Mouse (Mus musculus): ENCODE data around the gene Gm47996.
"Not testable (repeated sequence)": the region's sequence is repeated elsewhere in the genome, so short reads cannot be mapped to it uniquely, and the experiment has no call there.

The Gm47996 gene

GRCm38 (mm10) chr1:151208944-151209343, 987 bp upstream of the Gm47996 start:
- not testable (repeated sequence) for DNase-seq

- not testable (repeated sequence) for DNase-seq
Measured at GRCm38 (mm10) chr1:151211666-151212065, 1.7 kb downstream of the Gm47996 start.

- no peak for DNase-seq
Measured at GRCm38 (mm10) chr1:151214862-151215261, 4.9 kb downstream of the Gm47996 start.

GRCm38 (mm10) chr1:151215985-151216384, 6.1 kb downstream of the Gm47996 start:
- no peak for DNase-seq

GRCm38 (mm10) chr1:151216417-151216816, 6.5 kb downstream of the Gm47996 start:
- DNase-seq = no peak

DNA sequence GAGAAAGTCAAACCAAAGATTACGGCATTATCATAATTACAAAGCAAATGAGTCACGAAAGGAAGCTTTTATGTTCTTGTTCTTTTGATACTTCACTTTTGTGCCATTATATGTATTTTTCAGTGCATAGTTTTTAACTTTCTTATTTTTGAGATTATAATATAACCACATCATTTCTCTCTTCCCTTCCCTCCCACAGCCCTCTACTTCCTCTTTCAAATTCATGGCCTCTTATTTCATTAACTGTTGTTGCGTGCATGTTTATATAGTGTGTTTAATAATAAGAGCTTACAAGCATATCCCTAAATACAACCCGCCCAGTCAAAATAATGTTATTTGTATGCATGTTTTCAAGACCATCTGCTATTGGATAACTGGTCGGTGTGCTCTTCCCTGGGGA, 9.1 kb downstream of the Gm47996 start:
- DNase-seq = no peak

GRCm38 (mm10) chr1:151220098-151220497, 10.2 kb downstream of the Gm47996 start:
- DNase-seq = no peak

DNA sequence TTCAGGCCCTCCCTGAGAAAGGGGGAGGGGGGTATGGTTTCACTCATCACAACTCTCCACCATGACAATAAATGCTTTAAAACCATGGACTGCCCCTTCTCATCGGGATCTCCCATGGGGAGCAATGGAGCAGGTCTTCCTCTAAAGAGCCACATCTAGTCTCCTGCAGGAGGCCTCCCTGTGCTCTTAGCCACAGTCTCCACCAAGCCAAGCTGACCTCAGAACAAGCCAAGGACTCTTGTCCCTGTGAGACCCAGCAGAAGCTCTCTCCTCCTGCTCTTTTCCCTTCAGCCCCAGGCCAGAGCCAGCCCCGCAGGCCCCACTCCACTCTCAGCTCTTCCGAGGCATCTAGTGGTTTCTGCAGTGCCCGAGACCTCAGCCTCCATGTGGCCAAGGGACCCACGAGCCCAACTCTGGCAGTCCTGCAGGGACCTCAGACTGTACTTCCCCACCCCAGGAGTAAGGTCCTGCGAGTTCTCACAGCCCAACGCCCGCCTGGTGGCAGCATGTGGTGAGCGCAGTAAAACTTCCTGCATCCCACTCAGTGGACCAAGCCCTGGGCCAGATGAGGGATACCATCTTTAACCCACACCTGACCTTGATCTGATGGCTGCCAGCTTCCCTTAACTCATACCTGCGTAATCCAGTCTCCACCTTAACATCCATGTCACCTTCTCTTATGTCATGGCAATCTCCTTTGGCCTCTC, 12.8 kb downstream of the Gm47996 start:
- no peak for DNase-seq

GRCm38 (mm10) chr1:151223377-151223776, 13.4 kb downstream of the Gm47996 start:
- DNase-seq = no peak

DNA sequence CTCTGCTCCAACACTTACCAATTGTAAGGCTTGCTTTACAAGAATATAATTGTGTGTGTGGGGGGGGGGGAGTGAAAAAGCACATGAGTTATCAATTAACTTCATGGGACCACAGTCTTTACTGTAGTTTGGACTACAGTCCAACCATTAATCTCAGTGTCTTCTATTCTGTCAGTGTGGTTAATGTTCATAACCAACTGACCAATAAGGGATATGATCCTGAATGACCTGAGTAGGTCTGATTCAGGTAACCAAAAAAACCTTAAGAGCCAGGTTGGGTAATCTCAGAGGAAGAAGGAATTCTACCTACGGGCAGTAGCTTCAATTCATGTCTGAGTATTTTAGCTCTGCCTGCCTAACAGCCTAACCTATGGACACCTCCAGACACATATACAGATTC, 14.6 kb downstream of the Gm47996 start:
- DNase-seq = no peak

- DNase-seq = no peak
Measured at GRCm38 (mm10) chr1:151227506-151227905, 17.6 kb downstream of the Gm47996 start.

DNA sequence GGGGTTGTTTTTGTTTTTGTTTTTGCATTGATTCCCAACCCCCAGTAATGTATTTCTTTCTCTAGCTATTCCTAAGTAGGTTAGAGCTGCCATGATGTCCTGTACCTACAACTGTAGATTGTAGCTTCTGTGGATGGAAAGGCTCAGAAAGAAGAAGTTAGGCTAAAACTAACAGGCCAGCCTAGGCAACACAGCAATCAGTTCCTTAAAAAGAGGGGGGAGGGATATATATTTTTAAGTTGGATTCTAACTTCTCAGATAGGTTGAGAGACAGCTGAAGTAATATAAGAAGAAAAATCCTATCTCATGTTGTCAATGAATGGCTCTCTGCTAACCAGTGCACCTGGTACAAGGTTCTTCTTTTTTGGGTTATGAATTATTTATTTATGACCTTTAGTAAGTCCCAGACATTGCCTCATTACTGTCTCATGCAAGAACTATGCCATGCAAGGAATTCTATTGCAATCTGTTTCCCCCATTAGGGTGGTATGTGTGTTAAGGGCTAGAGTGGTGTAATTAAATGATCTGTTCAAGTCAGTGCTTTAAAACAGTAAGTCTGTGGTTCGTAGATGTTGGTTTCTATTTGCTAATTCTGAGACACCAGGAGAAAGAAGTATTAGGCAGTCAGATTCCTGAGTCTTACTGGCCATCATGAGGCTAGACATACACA, 18.5 kb downstream of the Gm47996 start:
- DNase-seq = no peak

DNA sequence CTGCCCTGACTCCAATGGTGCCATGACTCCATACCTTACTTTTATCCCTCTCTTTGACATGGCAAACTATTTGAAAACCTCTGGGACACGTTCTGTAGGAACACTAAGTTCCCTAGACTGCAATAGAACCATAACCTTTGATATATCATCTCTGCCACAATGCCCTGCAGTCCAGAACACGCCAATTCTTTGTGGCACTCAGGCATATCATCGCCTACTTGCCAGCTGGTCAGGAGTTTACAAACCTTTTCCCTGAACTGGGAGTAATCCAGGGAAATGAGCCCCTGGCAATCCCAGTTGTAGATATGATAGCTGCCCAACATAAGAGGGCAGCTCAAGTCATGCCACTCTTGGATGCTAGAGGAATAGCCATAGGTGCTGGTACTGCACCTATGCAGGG, 22.4 kb downstream of the Gm47996 start:
- no peak for DNase-seq

DNA sequence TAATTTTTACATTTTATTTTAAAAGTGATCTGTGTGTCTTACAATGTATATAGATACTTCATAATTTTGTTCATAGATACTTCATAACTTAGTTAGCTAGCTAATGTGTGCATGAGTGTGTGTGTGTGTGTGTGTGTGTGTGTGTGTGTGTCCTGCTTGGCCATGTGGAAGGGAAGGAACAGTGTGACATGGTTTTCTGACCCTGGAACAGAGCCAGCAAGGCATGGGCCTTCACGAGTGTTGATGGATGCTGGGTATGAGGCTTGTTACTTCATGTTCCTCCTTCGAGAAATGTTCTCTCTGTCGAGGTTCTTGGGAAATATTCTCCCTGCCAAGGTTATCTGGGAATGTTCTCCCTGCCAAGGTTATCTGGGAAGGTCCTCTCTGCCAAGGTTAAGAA, 23.8 kb downstream of the Gm47996 start:
- DNase-seq = no peak

DNA sequence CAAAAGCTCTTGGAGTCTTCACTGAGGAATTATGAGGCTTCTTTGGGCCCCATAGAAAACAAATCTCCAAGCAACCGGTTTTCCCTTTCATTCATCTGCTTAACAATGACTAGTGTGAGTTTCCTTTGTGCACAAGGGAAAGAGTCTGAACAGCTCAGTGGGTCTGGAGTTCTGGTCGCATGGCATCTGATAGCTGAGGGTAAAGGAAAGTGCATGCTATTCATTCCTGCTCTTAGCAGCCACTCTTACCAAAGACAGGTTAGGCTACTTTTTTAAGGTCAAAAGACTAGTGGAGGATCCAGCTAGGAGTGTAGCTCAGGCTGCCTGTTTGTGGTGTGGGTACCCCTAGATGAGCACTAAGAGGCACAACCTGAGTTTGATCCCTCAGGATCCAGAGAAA, 25.6 kb downstream of the Gm47996 start:
- DNase-seq = no peak

GRCm38 (mm10) chr1:151236141-151236930, 26.4 kb downstream of the Gm47996 start:
- peak; percentile 4 for DNase-seq

DNA sequence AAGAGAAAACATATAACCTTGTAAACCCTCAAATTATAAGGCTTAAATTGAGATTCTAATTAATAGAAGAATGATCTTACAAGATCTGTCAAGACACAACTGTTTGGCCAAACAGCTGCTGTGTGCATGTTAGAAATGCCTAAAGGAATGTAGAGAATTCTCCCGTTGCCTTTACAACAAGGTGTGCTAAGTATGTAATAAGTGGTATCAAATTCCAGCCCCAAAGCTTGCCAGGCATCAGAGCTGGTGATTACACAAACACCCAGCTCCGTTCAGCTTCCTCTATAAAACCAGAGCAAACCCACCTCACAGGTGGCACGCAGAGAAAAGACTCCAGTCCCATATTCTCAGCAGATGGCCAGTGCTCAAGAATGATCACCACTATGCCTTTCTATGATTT, 27.8 kb downstream of the Gm47996 start:
- DNase-seq = no peak

DNA sequence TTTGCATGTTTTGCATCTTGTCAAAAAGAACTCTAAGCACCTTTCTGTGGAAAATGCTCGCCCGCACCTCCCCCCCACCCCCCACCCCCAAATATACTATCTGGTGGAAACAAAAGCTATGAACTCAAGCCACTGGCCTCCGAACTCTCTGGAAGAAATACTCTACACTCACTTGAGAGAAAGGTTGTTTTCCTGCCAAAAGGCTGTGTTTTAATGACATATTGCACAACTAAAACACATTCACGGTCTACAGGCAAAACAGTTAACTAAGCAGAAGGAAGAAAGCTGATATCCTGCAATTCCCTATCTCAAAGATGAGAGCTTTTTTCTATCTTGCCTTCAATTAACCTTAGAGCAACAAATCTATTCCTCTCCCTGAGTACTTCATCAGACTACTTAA, 33.4 kb downstream of the Gm47996 start:
- DNase-seq = no peak

DNA sequence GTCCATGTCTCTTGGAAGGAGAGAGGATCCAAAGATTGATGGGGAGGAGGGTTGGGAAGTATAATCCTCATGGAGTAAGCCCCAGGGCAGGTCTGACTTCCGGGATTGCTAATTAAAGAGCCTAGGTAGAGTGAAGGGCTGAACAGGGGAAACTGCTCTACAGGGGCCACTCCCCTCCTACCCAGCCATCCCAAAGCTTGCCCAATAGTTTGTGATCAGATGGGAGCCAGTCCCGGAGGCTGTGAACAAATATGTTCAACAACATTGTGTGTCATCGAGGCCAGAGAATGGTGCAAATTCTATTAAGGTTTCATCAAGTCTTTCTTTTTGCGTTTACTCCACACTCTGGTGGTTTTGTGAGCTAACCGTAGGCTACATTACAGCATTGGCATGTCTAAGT, 34.1 kb downstream of the Gm47996 start:
- no peak for DNase-seq

- no peak for DNase-seq
Measured at GRCm38 (mm10) chr1:151244761-151245160, 34.8 kb downstream of the Gm47996 start.

- DNase-seq = no peak
Measured at GRCm38 (mm10) chr1:151245165-151245564, 35.2 kb downstream of the Gm47996 start.

DNA sequence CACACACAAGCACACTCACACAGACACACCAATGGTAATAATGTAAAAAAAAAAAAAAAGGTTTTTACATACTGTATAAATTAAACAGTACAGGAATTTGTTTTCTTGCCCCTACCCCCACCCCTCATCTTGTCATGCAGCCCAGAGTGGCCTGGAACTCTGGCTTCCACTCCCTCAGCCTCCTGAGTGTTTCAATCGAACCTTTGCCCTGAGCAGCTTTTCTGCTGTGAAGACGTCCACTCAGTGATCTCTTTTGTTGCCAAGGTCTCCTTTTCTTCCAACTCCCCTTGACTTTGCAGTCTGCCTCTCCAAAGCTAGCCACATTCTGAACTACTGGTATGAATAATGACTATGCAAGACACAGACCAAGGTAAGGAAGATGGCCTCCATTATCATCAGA, 35.9 kb downstream of the Gm47996 start:
- DNase-seq = no peak

DNA sequence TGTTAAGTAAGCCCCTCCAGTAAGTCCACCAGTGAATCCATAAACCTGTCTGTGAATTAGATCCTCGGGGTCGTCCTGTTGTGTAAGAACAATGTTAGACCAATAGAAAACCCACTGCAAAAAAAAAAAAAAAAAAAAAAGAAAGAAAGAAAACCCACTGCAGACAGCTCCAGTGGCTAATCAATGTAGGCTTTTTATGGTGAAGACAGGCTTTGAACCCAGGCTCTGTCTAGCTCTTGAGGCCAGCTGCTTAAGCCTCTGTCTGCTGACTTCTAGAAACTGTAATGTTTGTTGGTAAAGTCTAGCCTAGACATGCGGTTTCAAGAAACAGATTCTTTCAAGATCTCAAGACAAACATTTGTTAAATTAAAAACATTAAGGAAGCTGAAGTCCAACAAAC, 40.2 kb downstream of the Gm47996 start:
- DNase-seq = no peak
